Mouse (Mus musculus) urinary bladder, postnatal 36 days (tissue): ENCODE results near the gene Mgat2.

Experiments
- DNase-seq, 2 experiments: peaks; one replicate each; pipeline ENCODE4 v3.0.0; 2022; ENCODE audit warnings: low spot score in 2 of 2, mixed read lengths in 1 of 2

Gene Mgat2

GRCm38 (mm10) chr12:69213186-69213777, 29.3 kb downstream of the Mgat2 start:
- no peak for DNase-seq

DNA sequence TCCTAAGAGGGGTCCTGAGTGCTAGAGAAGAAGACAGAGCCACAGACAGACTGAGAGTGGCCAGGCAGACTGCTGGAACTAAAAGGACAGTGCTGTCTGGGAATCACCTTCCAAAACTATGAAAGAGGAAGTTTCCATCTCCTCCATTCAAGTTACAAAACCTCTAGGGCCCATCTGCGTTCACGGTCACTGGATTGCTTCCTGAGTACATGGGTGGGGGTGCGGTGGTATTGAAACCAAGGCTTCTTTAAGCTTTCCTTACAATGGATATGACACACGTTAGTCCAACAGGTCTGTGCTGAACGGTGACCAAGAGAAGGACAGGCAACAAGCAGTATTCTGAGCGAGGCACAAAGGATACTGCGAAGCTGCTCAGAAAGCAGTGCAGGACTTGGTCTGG, 30.4 kb downstream of the Mgat2 start:
- DNase-seq, result no peak

DNA sequence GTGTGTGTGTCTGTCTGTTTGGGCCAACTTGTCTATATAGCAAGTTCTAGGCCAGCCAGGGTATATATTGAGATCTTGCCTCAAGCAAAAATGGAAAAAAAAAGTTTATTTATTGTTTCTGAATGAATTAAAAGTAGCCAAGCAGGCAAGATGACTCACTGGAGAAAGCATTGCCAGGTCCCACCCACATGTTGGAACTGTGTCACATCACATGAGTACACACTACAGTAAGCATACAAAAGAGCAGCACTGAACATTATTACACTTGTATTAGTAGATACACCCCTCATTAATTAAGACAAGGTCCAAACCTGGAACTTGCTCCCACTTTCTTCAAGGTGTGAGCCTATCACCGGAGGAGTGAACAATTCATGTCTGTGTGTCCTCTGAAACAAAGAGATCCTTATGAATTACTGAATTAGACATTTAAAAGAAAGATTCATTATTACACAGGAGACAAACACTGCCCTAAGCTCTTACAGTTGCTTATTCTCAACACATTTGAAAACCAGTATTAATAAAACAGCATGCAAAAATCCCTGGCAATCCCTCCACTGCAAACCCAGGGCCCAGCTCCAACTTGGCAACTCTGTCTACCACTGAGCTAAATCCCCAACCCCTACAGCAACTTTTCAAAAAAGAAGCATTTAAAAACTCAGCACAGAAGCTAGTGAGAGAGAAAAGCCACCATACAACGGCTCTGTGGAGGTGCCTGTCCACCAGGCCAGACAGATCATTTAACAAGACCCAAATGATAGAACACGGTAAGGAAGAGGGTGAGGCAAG, 31.2 kb downstream of the Mgat2 start:
- peak; percentile 47 to 78 for DNase-seq

GRCm38 (mm10) chr12:69216587-69216986, 32.6 kb downstream of the Mgat2 start:
- no peak for DNase-seq

- no peak for DNase-seq
These were observed 36.8 kb downstream of the Mgat2 start for GRCm38 (mm10) chr12:69220613-69221277.

GRCm38 (mm10) chr12:69227776-69228466, 44.0 kb downstream of the Mgat2 start, which contains the start of gene Pole2:
Gene Pole2, minus strand, starts transcription at chr12:69228195.
- peak; percentile 89 to 90 for DNase-seq

DNA sequence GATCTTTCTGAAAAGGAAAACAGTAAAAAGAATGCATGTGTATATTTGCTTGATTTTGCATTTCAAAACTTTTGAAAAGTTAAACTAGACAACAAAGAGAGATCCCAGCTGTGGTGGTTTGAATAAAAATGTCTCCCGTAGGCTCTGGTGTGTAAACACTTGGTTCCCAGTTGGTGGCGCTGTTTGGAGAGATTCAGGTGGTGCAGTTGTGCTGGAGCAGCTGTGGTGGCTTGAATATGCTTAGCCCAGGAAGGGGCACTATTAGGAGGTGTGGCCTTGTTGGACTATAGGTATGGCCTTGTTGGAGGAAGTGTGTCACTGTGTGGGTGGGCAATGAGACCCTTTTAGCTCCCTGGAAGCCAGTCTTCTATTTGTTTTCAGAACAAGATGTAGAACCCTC, 45.3 kb downstream of the Mgat2 start:
- DNase-seq, result no peak

DNA sequence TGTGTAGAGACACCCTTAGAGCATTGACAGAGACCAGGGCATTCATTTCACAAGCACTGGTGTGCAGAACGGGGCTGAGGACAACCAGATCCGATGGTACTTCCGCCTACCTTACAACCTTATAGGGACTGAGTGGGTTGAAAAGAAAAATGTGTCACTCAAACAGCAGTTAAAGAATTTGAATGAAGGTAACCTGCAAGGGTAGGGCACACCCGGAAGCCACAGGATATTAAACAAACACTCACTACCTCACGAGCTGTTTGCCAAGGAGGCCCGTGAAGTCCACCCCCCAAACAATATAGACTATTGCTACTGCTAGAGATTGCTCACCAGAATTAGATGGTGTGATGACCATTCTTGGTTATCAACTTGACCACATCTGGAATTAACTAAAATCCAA, 51.8 kb downstream of the Mgat2 start:
- no peak for DNase-seq
